Mouse (Mus musculus) heart, postnatal 0 days (tissue): ENCODE data around the gene C1qtnf5. TPM values are rescaled to one million over a fixed set of nuclear protein-coding genes. Genes with fewer than 3 reads are reported as not detected.
A peak's percentile ranks its signal among the peaks of the same experiment; 100 is the strongest.

Experiments used
- ATAC-seq: fragments of 200-750 bp; cut with Nextera tagmentation; 2 replicates; pipeline ENCODE4 v1.8.0; 2017; ENCODE audit warnings: low read depth, moderate number of reproducible peaks, moderate library complexity; ENCODE audit not compliant: insufficient read depth
- DNase-seq: peaks from one replicate; pipeline ENCODE4 v3.0.0-alpha.2; 2016; ENCODE audit warnings: low spot score
- H3K27ac ChIP-seq: fragments of 300-500 bp; sonication (generic); 2 replicates; pipeline ENCODE4 v1.5.1; 2014; ENCODE audit warnings: low read depth, mild to moderate bottlenecking
- H3K27me3 ChIP-seq: fragments of 300-500 bp; sonication (generic); 2 replicates; pipeline ENCODE4 v1.6.1; 2014; ENCODE audit warnings: low read length, mixed read lengths; ENCODE audit not compliant: control insufficient read depth, insufficient read depth
- H3K36me3 ChIP-seq: fragments of 300-500 bp; sonication (generic); replicated peaks from 2 replicates; pipeline ENCODE4 v1.6.1; 2014; ENCODE audit warnings: low read length, mixed read lengths; ENCODE audit not compliant: control insufficient read depth, insufficient read depth
- H3K4me1 ChIP-seq: fragments of 300-500 bp; sonication (generic); 2 replicates; pipeline ENCODE4 v1.6.1; 2014; ENCODE audit warnings: antibody characterized with exemption; ENCODE audit not compliant: control insufficient read depth, insufficient read depth
- H3K4me2 ChIP-seq: fragments of 300-500 bp; sonication (generic); 2 replicates; pipeline ENCODE4 v1.6.1; 2014; ENCODE audit warnings: low read depth, mild to moderate bottlenecking, low read length, moderate library complexity
- H3K4me3 ChIP-seq: fragments of 300-500 bp; sonication (generic); 2 replicates; pipeline ENCODE4 v1.5.1; 2014; ENCODE audit warnings: low read depth, low read length
- H3K9ac ChIP-seq: fragments of 300-500 bp; sonication (generic); replicated peaks from 2 replicates; pipeline ENCODE4 v1.6.1; 2014; ENCODE audit warnings: low read depth, low read length, mixed read lengths
- H3K9me3 ChIP-seq: fragments of 300-500 bp; sonication (generic); replicated peaks from 2 replicates; pipeline ENCODE4 v1.6.1; 2016; ENCODE audit warnings: low read length; ENCODE audit not compliant: control insufficient read depth
- CTCF ChIP-seq: IDR thresholded peaks from 2 replicates; pipeline ENCODE4 v1.5.1; 2016; ENCODE audit warnings: antibody characterized with exemption, control low read depth, low read depth
- EP300 ChIP-seq: IDR thresholded peaks from 2 replicates; pipeline ENCODE4 v1.6.1; 2016; ENCODE audit warnings: antibody characterized with exemption, low read depth
- WGBS: fragments of 180-500 bp; shearing (Covaris S2); extraction: QIAGEN DNeasy Blood & Tissue Kit; methylation state at CpG from one replicate; pipeline ENCODE4 v1.1.7; 2014; 5-methylcytosine and 5-hydroxymethylcytosine counted together
- polyA plus RNA-seq: library from polyadenylated mRNA; unstranded; fragments of >200 nt; fragmentation: Nextera tagmentation; extraction: Ambion mirVana; gene quantifications from 2 replicates; pipeline ENCODE4 v1.2.1, GENCODE M21; 2015
- total RNA-seq: library from RNA; depleted of rRNA; stranded (reverse); fragments of >200 nt; gene quantifications from 2 replicates; pipeline ENCODE4 v1.2.3, GENCODE M21; 2014; ENCODE audit warnings: low replicate concordance; rRNA removed

Gene C1qtnf5
- total and polyA plus RNA-seq, 2 experiments from 2014 or later, result 4.1 to 9.0 TPM

DNA sequence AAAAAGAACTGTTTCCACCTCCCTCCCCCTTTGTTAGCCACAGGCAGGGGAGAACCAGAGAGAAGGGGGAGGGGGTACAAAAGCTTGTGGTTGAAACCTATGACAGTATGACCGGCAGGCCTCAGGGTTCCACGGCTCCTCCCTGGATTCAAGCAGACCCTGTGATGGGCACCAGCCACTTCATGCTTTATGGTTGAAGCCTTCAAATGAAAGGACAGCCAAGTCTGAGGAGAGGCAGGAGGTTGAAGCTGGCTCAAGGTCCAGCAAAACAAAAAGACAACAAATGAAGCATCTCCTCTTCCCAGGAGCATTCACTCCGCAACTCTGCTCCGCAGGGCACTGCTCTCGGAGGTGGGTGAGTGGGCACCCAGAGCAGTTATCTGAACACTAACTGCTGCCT lies 36.4 kb downstream of the C1qtnf5 start:
- H3K9ac ChIP-seq, result no peak overlapping the region
- H3K4me2 ChIP-seq, result no peak overlapping the region
- H3K36me3 ChIP-seq, result peaks cover 63% of the 10 kb centered on the region
- TF ChIP-seq EP300 (no peak), CTCF (no peak)
- peak overlapping the region; percentile 64; the same call in 1 of the 2 replicates for H3K27ac ChIP-seq
- 55% methylated on average over 5 of the region's 5 CpGs for WGBS
- DNase-seq (no peak), ATAC-seq (no peak)
- no peaks in the 10 kb centered on the region for H3K9me3 ChIP-seq
- peaks cover 9% of the 10 kb centered on the region for H3K4me1 ChIP-seq
- no peak overlapping the region for H3K4me3 ChIP-seq
- no peaks in the 10 kb centered on the region for H3K27me3 ChIP-seq

GRCm38 (mm10) chr9:44144023-44144717 lies 37.1 kb downstream of the C1qtnf5 start:
- H3K27me3 ChIP-seq, result no peaks in the 10 kb centered on the region
- no peak overlapping the region for H3K4me2 ChIP-seq
- peaks cover 9% of the 10 kb centered on the region for H3K4me1 ChIP-seq
- no peak overlapping the region for H3K9ac ChIP-seq
- peaks cover 56% of the 10 kb centered on the region for H3K36me3 ChIP-seq
- ATAC-seq (peak; percentile 68; the same call in 1 of the 2 replicates), DNase-seq (peak; percentile 28)
- 24% methylated on average over 7 of the region's 8 CpGs for WGBS
- H3K27ac ChIP-seq, result peak overlapping the region; percentile 64
- H3K9me3 ChIP-seq, result no peaks in the 10 kb centered on the region
- no peak overlapping the region for H3K4me3 ChIP-seq
- TF ChIP-seq EP300 (no peak), CTCF (peak; percentile 47)

DNA sequence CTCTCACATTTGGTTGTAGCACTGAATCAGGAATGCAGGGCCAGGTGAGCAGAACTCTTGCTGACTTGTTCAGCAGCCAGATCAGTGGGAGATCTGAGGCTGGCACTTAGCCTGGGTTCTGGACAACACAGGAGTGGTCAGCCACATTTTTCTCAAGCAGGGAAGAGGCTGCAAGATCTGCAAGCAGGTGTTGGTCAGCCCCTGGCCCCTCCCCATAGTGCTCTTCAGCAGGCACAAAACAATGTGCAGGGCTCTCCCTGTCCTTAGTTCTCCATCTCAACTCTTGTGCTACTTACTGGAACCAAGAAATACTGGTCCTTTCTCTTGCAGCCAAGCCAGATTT lies 37.6 kb downstream of the C1qtnf5 start:
- peaks cover 56% of the 10 kb centered on the region for H3K36me3 ChIP-seq
- DNase-seq (no peak), ATAC-seq (no peak)
- peaks cover 9% of the 10 kb centered on the region for H3K4me1 ChIP-seq
- TF ChIP-seq EP300, result no peak
- no peak overlapping the region for H3K4me2 ChIP-seq
- H3K27me3 ChIP-seq, result no peaks in the 10 kb centered on the region
- H3K9ac ChIP-seq, result no peak overlapping the region
- H3K4me3 ChIP-seq, result no peak overlapping the region
- H3K27ac ChIP-seq, result no peak overlapping the region; the same call in 1 of the 2 replicates
- H3K9me3 ChIP-seq, result no peaks in the 10 kb centered on the region

GRCm38 (mm10) chr9:44147290-44147689 lies 40.2 kb downstream of the C1qtnf5 start:
- Histone ChIP-seq H3K4me1 (peaks cover 9% of the 10 kb centered on the region), H3K27ac (0 out of 2 replicates have a peak overlapping the region, but pooled peaks have one; percentile 20), H3K27me3 (no peaks in the 10 kb centered on the region), H3K4me2 (no peak overlapping the region), H3K9me3 (no peaks in the 10 kb centered on the region), H3K4me3 (no peak overlapping the region), H3K9ac (no peak overlapping the region), H3K36me3 (peaks cover 48% of the 10 kb centered on the region)
- ATAC-seq (peak; percentile 51), DNase-seq (peak; percentile 28)
- WGBS, result 19% methylated on average over 3 of the region's 3 CpGs
- TF ChIP-seq CTCF (peak; percentile 66), EP300 (no peak)

Other genes starting within 250 kb of the C1qtnf5 start
- 6.3 and 12.5 TPM in 2 replicates for gene Thy1, start 63.9 kb upstream of the C1qtnf5 start, total RNA-seq
- gene Thy1, start 63.9 kb upstream of the C1qtnf5 start, polyA plus RNA-seq, result 3.6 and 4.4 TPM in 2 replicates
- 44.9 and 48.6 TPM in 2 replicates for gene Usp2, start 40.2 kb upstream of the C1qtnf5 start, total RNA-seq
- 114 and 121 TPM in 2 replicates for gene Usp2, start 40.2 kb upstream of the C1qtnf5 start, polyA plus RNA-seq
- gene Mfrp, start 5.5 kb upstream of the C1qtnf5 start, total RNA-seq, result not detected in 2 replicates
- not detected in 2 replicates for gene Mfrp, start 5.5 kb upstream of the C1qtnf5 start, polyA plus RNA-seq
- not detected in 2 replicates for gene Gm49380, start 6.3 kb downstream of the C1qtnf5 start, total RNA-seq
- 0.10 TPM in 1 of 2 replicates, not detected in the other for gene Gm49380, start 6.3 kb downstream of the C1qtnf5 start, polyA plus RNA-seq
- gene Rnf26, start 6.3 kb downstream of the C1qtnf5 start, total RNA-seq, result 13.0 and 16.6 TPM in 2 replicates
- gene Rnf26, start 6.3 kb downstream of the C1qtnf5 start, polyA plus RNA-seq, result 13.7 and 14.1 TPM in 2 replicates
- 190 and 209 TPM in 2 replicates for gene Mcam, start 27.2 kb downstream of the C1qtnf5 start, total RNA-seq
- 47.1 and 54.2 TPM in 2 replicates for gene Mcam, start 27.2 kb downstream of the C1qtnf5 start, polyA plus RNA-seq
- 17.6 and 18.6 TPM in 2 replicates for gene Cbl, start 126.8 kb downstream of the C1qtnf5 start, total RNA-seq
- gene Cbl, start 126.8 kb downstream of the C1qtnf5 start, polyA plus RNA-seq, result 4.3 and 5.2 TPM in 2 replicates
- not detected in 2 replicates for gene Ccdc153, start 133.4 kb downstream of the C1qtnf5 start, total RNA-seq
- 2.0 TPM in 1 of 2 replicates, not detected in the other for gene Ccdc153, start 133.4 kb downstream of the C1qtnf5 start, polyA plus RNA-seq
- not detected in 2 replicates for gene Pdzd3, start 144.2 kb downstream of the C1qtnf5 start, total RNA-seq
- 0.07 and 0.10 TPM in 2 replicates for gene Pdzd3, start 144.2 kb downstream of the C1qtnf5 start, polyA plus RNA-seq
- gene Nlrx1, start 161.4 kb downstream of the C1qtnf5 start, total RNA-seq, result 10.4 and 15.4 TPM in 2 replicates
- gene Nlrx1, start 161.4 kb downstream of the C1qtnf5 start, polyA plus RNA-seq, result 8.9 and 10.2 TPM in 2 replicates
- 1.7 and 2.1 TPM in 2 replicates for gene Abcg4, start 181.4 kb downstream of the C1qtnf5 start, total RNA-seq
- gene Abcg4, start 181.4 kb downstream of the C1qtnf5 start, polyA plus RNA-seq, result 0.49 and 0.69 TPM in 2 replicates
- gene Hinfp, start 198.4 kb downstream of the C1qtnf5 start, total RNA-seq, result 14.8 and 26.3 TPM in 2 replicates
- 7.6 and 9.4 TPM in 2 replicates for gene Hinfp, start 198.4 kb downstream of the C1qtnf5 start, polyA plus RNA-seq
- 14.5 and 16.8 TPM in 2 replicates for gene C2cd2l, start 213.0 kb downstream of the C1qtnf5 start, total RNA-seq
- gene C2cd2l, start 213.0 kb downstream of the C1qtnf5 start, polyA plus RNA-seq, result 4.7 and 5.0 TPM in 2 replicates
- gene Dpagt1, start 218.8 kb downstream of the C1qtnf5 start, total RNA-seq, result 27.6 and 33.3 TPM in 2 replicates
- gene Dpagt1, start 218.8 kb downstream of the C1qtnf5 start, polyA plus RNA-seq, result 24.5 and 25.2 TPM in 2 replicates
- 285 and 447 TPM in 2 replicates for gene H2afx, start 227.4 kb downstream of the C1qtnf5 start, total RNA-seq
- gene H2afx, start 227.4 kb downstream of the C1qtnf5 start, polyA plus RNA-seq, result 69.3 and 71.2 TPM in 2 replicates
- gene Hmbs, start 237.0 kb downstream of the C1qtnf5 start, total RNA-seq, result 61.5 and 96.3 TPM in 2 replicates
- gene Hmbs, start 237.0 kb downstream of the C1qtnf5 start, polyA plus RNA-seq, result 81.3 and 84.0 TPM in 2 replicates